In the genomic region with DNA sequence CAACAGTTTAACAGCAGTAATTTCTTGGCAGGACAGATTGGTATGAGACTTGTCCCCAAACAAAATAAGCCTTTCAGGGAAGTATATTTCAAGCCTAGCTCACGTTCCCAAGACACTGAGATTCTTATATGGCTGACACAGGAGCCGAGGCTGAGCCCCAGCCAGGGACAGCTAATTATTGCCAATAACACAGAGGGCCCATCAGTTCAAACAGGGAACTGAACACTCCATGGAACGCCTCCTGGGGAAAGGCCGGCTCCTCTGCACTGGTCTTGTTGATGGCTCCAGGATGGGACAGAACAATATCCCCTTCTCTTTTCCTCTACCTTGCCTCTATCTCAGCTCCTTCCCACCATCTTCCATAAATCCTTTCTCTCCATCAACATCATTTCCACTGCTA, we compare ENCODE assay signal across 10 mouse cellular contexts. TPM values are rescaled to one million over a fixed set of nuclear protein-coding genes. Genes with fewer than 3 reads are reported as not detected.
DNase-seq lines count a peak whose midpoint lies in the region; ATAC-seq and TF ChIP-seq lines count a peak whose summit lies in the region.
"Had no signal": no experiment of that assay in that cellular context is flagged by ENCODE, and none has a peak within 500 bp of the region (broad histone marks: within the 10 kb centered on the region; RNA-seq: fewer than 3 reads in every experiment).

No protein-coding gene starts in this region.

- WGBS in hindbrain, embryonic 12.5 days = 70% methylated on average over 4 of the region's 4 CpGs
- WGBS in hindbrain, postnatal 0 days = 58% methylated on average over 4 of the region's 4 CpGs
- 62% methylated on average over 4 of the region's 4 CpGs for WGBS in forebrain, embryonic 14.5 days
- 69% methylated on average over 4 of the region's 4 CpGs for WGBS in hindbrain, embryonic 15.5 days

- no peak overlapping the region for H3K27ac ChIP-seq in hindbrain, embryonic 12.5 days
- H3K27ac ChIP-seq in hindbrain, postnatal 0 days = no peak overlapping the region
- H3K27ac ChIP-seq in forebrain, embryonic 14.5 days (ENCODE audit: low read depth, low read length) = no peak overlapping the region
- no peak overlapping the region for H3K27ac ChIP-seq in hindbrain, embryonic 15.5 days (replicated peaks)
- H3K27ac ChIP-seq: limb, embryonic 12.5 days; liver, embryonic 15.5 days; stomach, embryonic 15.5 days had no signal

- H3K36me3 ChIP-seq in hindbrain, embryonic 12.5 days = no peaks in the 10 kb centered on the region
- no peaks in the 10 kb centered on the region for H3K36me3 ChIP-seq in hindbrain, postnatal 0 days (ENCODE audit: insufficient read depth, low read length)
- H3K36me3 ChIP-seq in forebrain, embryonic 14.5 days (ENCODE audit: control insufficient read depth, insufficient read depth, low read length) = no peaks in the 10 kb centered on the region
- H3K36me3 ChIP-seq in hindbrain, embryonic 15.5 days = no peaks in the 10 kb centered on the region
- H3K36me3 ChIP-seq: limb, embryonic 12.5 days; liver, embryonic 15.5 days; stomach, embryonic 15.5 days had no signal

- TF ChIP-seq CTCF in hindbrain, postnatal 0 days (IDR thresholded peaks at IDR 0.05; ENCODE audit: low read depth) = no peak

- H3K4me3 ChIP-seq in hindbrain, embryonic 12.5 days = no peak overlapping the region
- no peak overlapping the region for H3K4me3 ChIP-seq in hindbrain, postnatal 0 days (ENCODE audit: low read length)
- no peak overlapping the region for H3K4me3 ChIP-seq in forebrain, embryonic 14.5 days (ENCODE audit: low read depth, low read length)
- H3K4me3 ChIP-seq in hindbrain, embryonic 15.5 days = no peak overlapping the region
- H3K4me3 ChIP-seq: limb, embryonic 12.5 days; liver, embryonic 15.5 days; stomach, embryonic 15.5 days had no signal

- 0 out of 2 replicates have a peak, but pooled peaks have one; percentile 22 for ATAC-seq in hindbrain, embryonic 12.5 days (ENCODE audit: low FRiP score)
- no peak for ATAC-seq in hindbrain, postnatal 0 days
- peak; percentile 12; the same call in 1 of the 2 replicates for ATAC-seq in forebrain, embryonic 14.5 days
- 0 out of 2 replicates have a peak, but pooled peaks have one; percentile 13 for ATAC-seq in hindbrain, embryonic 15.5 days (ENCODE audit: low FRiP score, low read depth)

- DNase-seq in hindbrain, postnatal 0 days (ENCODE audit: low spot score) = no peak
- DNase-seq in forebrain, embryonic 14.5 days (ENCODE audit: low spot score) = no peak
- DNase-seq in lung, postnatal 25 days (ENCODE audit: low spot score) = peak; percentile 3
- DNase-seq in left cerebral cortex, adult 8-10 months (ENCODE audit: low spot score in 2 of 2) = no peak
- DNase-seq in adrenal gland, adult 8-10 months = no peak

- H3K27me3 ChIP-seq in hindbrain, embryonic 12.5 days = no peaks in the 10 kb centered on the region
- no peaks in the 10 kb centered on the region for H3K27me3 ChIP-seq in hindbrain, postnatal 0 days (ENCODE audit: insufficient read depth, low read length)
- H3K27me3 ChIP-seq in forebrain, embryonic 14.5 days (replicated peaks; ENCODE audit: control insufficient read depth, insufficient read depth, low read length) = no peaks in the 10 kb centered on the region
- H3K27me3 ChIP-seq in hindbrain, embryonic 15.5 days = no peaks in the 10 kb centered on the region
- H3K27me3 ChIP-seq: limb, embryonic 12.5 days; liver, embryonic 15.5 days; stomach, embryonic 15.5 days had no signal

- H3K9me3 ChIP-seq in hindbrain, embryonic 12.5 days (replicated peaks) = no peaks in the 10 kb centered on the region
- H3K9me3 ChIP-seq in hindbrain, postnatal 0 days (ENCODE audit: low read length) = no peaks in the 10 kb centered on the region
- no peaks in the 10 kb centered on the region for H3K9me3 ChIP-seq in forebrain, embryonic 14.5 days (replicated peaks; ENCODE audit: control insufficient read depth, low read length)
- H3K9me3 ChIP-seq in hindbrain, embryonic 15.5 days = no peaks in the 10 kb centered on the region
- H3K9me3 ChIP-seq: limb, embryonic 12.5 days; liver, embryonic 15.5 days; stomach, embryonic 15.5 days had no signal

- no peak overlapping the region for H3K4me2 ChIP-seq in hindbrain, embryonic 12.5 days (replicated peaks)
- no peak overlapping the region for H3K4me2 ChIP-seq in hindbrain, postnatal 0 days (ENCODE audit: low read depth, low read length)
- H3K4me2 ChIP-seq in forebrain, embryonic 14.5 days (ENCODE audit: low read length) = no peak overlapping the region
- no peak overlapping the region for H3K4me2 ChIP-seq in hindbrain, embryonic 15.5 days
- H3K4me2 ChIP-seq: limb, embryonic 12.5 days; liver, embryonic 15.5 days; stomach, embryonic 15.5 days had no signal

- H3K9ac ChIP-seq in hindbrain, embryonic 12.5 days = no peak overlapping the region
- no peak overlapping the region for H3K9ac ChIP-seq in hindbrain, postnatal 0 days (replicated peaks; ENCODE audit: low read length)
- H3K9ac ChIP-seq in forebrain, embryonic 14.5 days (ENCODE audit: low read length) = no peak overlapping the region
- H3K9ac ChIP-seq in hindbrain, embryonic 15.5 days = no peak overlapping the region
- H3K9ac ChIP-seq: limb, embryonic 12.5 days; liver, embryonic 15.5 days; stomach, embryonic 15.5 days had no signal

- no peaks in the 10 kb centered on the region for H3K4me1 ChIP-seq in hindbrain, embryonic 12.5 days
- no peaks in the 10 kb centered on the region for H3K4me1 ChIP-seq in hindbrain, postnatal 0 days (ENCODE audit: insufficient read depth, low read length)
- H3K4me1 ChIP-seq in forebrain, embryonic 14.5 days (ENCODE audit: control insufficient read depth, insufficient read depth, low read length) = no peaks in the 10 kb centered on the region
- H3K4me1 ChIP-seq in hindbrain, embryonic 15.5 days (replicated peaks) = no peaks in the 10 kb centered on the region
- H3K4me1 ChIP-seq: liver, embryonic 15.5 days; stomach, embryonic 15.5 days had no signal

RNA-seq across cellular contexts. Expression of a gene that starts 53.1 kb away (rescaled TPM):
- polyA plus RNA-seq in hindbrain, embryonic 12.5 days (2016; fragmentation: Nextera tagmentation; extraction: Ambion mirVana) = 28.0 and 31.1 TPM in 2 replicates
- 28.6 and 30.8 TPM in 2 replicates for total RNA-seq in hindbrain, postnatal 0 days (2014; rRNA removed)
- polyA plus RNA-seq in hindbrain, postnatal 0 days (2015; fragmentation: Nextera tagmentation; extraction: Ambion mirVana) = 18.1 and 18.4 TPM in 2 replicates
- 16.3 and 19.5 TPM in 2 replicates for polyA plus RNA-seq in forebrain, embryonic 14.5 days (2014; fragmentation: Nextera tagmentation; extraction: Ambion mirVana)
- polyA plus RNA-seq in hindbrain, embryonic 15.5 days (2015; fragmentation: Nextera tagmentation; extraction: Ambion mirVana) = 21.8 and 22.1 TPM in 2 replicates
- total RNA-seq in left cerebral cortex, adult 8-10 months (2022) = 10 to 100 TPM; 49.1 to 54.6 (median 50.6) TPM
- total RNA-seq in adrenal gland, adult 8-10 months (2022) = 10 to 100 TPM; 34.7 to 44.4 (median 43.2) TPM
